Mouse (Mus musculus): Measurements from ENCODE around the gene Hoxc9. TPM values are rescaled to one million over a fixed set of nuclear protein-coding genes. Genes with fewer than 3 reads are reported as not detected.

Gene Hoxc9
- polyA plus RNA-seq, 1 experiment from 2014 or later: not detected

DNA sequence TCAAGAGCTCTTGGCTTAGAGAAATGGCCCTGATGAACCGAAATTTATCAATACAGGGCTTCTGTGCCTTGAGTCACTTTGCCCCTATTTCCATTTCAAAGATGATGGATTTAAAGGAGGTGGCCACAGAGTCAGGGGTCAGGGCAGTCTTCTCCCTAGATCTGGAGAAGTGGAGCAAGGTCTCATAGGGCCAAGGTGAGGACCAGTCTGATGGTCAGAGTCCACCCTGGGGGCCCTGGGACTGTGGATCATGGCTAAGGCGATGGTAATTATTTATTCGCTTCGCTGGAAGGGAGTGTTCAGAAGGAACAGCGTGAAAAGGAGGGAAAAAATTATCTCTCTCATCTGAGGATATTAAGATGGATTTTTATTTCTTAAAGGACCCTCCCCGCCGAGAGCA lies 1.2 kb upstream of the Hoxc9 start:
- Histone ChIP-seq H3K9me3 (ENCODE audit: control insufficient read depth, low read length) (no peaks in the 10 kb centered on the region), H3K4me3 (ENCODE audit: control insufficient read depth in 1 of 2, insufficient read depth in 1 of 2, low read depth in 1 of 2, low read length in 2 of 2) (no peak overlapping the region), H3K4me2 (ENCODE audit: low read length) (no peak overlapping the region), H3K27me3 (ENCODE audit: control insufficient read depth, insufficient read depth, low read length) (peaks cover 100% of the 10 kb centered on the region), H3K27ac (replicated peaks in 1 of 2; ENCODE audit: control insufficient read depth in 1 of 2, insufficient read depth in 1 of 2, low read depth in 2 of 2, low read length in 2 of 2) (no peak overlapping the region), H3K9ac (ENCODE audit: low read length) (no peak overlapping the region), H3K4me1 (ENCODE audit: control insufficient read depth in 2 of 2, insufficient read depth in 2 of 2, low read length in 2 of 2) (no peaks in the 10 kb centered on the region; a peak in 1 of 4 replicates), H3K36me3 (ENCODE audit: control insufficient read depth, insufficient read depth, low read length) (no peaks in the 10 kb centered on the region)
- WGBS: 4% methylated on average over 7 of the region's 7 CpGs
- no peak for ATAC-seq (ENCODE audit: insufficient number of reproducible peaks, insufficient read depth, low FRiP score, low read depth)

DNA sequence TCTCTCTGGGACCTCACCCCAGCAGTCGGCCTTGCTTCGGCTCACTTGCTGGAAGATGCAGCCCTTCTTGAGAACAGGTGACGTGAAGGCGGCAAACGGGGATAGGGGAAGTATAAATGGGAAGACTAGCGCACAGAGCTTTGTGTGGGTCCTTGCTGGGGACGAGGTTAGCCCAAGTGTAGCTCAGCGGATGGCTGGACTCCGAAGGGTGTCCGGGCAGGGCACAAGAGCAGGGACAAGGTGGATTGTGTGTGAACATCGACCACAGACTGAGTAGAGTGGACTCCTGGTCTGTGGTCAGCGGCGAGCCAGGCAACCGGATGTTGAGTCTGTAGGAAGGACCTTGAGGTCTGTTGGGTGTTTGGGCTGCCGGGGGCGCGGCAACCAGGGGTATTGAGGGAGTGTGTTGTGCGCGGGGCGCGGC lies 539 bp upstream of the Hoxc9 start:
- WGBS: 2% methylated on average over 21 of the region's 21 CpGs
- Histone ChIP-seq H3K36me3 (ENCODE audit: control insufficient read depth, insufficient read depth, low read length) (no peaks in the 10 kb centered on the region), H3K27ac (replicated peaks in 1 of 2; ENCODE audit: control insufficient read depth in 1 of 2, insufficient read depth in 1 of 2, low read depth in 2 of 2, low read length in 2 of 2) (no peak overlapping the region), H3K4me1 (ENCODE audit: control insufficient read depth in 2 of 2, insufficient read depth in 2 of 2, low read length in 2 of 2) (no peaks in the 10 kb centered on the region; a peak in 1 of 4 replicates), H3K9ac (ENCODE audit: low read length) (no peak overlapping the region), H3K4me3 (ENCODE audit: control insufficient read depth in 1 of 2, insufficient read depth in 1 of 2, low read depth in 1 of 2, low read length in 2 of 2) (no peak overlapping the region), H3K9me3 (ENCODE audit: control insufficient read depth, low read length) (no peaks in the 10 kb centered on the region), H3K4me2 (ENCODE audit: low read length) (no peak overlapping the region), H3K27me3 (ENCODE audit: control insufficient read depth, insufficient read depth, low read length) (peaks cover 100% of the 10 kb centered on the region)
- no peak for ATAC-seq (ENCODE audit: insufficient number of reproducible peaks, insufficient read depth, low FRiP score, low read depth)

DNA sequence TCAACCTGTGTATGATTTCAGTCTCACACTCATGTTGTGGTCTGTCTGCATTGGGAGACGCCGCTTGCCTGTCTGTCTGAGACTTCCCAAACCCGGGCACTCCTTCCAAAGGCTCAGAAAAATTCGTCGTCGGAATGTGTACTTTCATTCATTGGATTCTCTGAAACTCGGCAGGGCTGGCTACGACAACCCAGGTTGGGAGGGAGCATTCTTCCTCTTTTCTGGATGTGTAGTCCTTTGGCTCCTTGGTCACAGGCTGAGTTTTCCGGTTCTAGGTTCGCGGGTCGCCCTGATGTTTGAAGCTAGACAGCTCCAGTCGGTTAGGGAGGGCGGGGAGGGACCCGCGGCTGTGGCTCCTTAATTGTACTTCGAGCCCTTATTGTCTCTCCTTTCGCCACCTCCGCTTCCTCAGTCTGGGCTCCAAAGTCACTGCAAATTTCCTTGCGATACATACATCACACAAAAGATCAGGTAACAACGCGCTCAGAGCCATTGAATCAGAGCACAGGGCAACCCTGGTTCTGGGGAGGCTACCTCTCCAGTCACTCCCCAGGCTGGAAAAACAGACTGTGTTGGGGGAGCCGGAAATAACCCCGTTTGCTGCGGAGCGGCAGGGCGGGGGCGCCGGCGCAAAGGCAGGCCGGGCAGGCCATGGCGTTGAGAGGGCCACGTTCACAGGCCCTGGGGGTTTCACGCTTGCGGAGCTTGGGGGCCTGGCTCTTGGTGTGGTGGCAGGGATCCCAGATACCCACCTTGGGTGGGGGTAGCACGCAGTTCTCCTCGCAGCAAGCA lies 588 bp downstream of the Hoxc9 start:
- peak overlapping the region; percentile 43 for H3K4me2 ChIP-seq (ENCODE audit: low read length)
- H3K4me1 ChIP-seq (ENCODE audit: control insufficient read depth in 2 of 2, insufficient read depth in 2 of 2, low read length in 2 of 2): peaks cover 0 to 4% of the 10 kb centered on the region in 2 experiments; a peak in 2 of 4 replicates
- no peaks in the 10 kb centered on the region for H3K9me3 ChIP-seq (ENCODE audit: control insufficient read depth, low read length)
- H3K4me3 ChIP-seq (ENCODE audit: control insufficient read depth in 1 of 2, insufficient read depth in 1 of 2, low read depth in 1 of 2, low read length in 2 of 2): peak overlapping the region in 1 of 2 experiments; percentile 28; a peak in 2 of 4 replicates
- WGBS: 1% methylated on average over 37 of the region's 37 CpGs
- no peak overlapping the region for H3K27ac ChIP-seq (replicated peaks in 1 of 2; ENCODE audit: control insufficient read depth in 1 of 2, insufficient read depth in 1 of 2, low read depth in 2 of 2, low read length in 2 of 2)
- H3K36me3 ChIP-seq (ENCODE audit: control insufficient read depth, insufficient read depth, low read length): no peaks in the 10 kb centered on the region
- ATAC-seq (ENCODE audit: insufficient number of reproducible peaks, insufficient read depth, low FRiP score, low read depth): no peak
- peaks cover 100% of the 10 kb centered on the region for H3K27me3 ChIP-seq (ENCODE audit: control insufficient read depth, insufficient read depth, low read length)
- H3K9ac ChIP-seq (ENCODE audit: low read length): no peak overlapping the region

DNA sequence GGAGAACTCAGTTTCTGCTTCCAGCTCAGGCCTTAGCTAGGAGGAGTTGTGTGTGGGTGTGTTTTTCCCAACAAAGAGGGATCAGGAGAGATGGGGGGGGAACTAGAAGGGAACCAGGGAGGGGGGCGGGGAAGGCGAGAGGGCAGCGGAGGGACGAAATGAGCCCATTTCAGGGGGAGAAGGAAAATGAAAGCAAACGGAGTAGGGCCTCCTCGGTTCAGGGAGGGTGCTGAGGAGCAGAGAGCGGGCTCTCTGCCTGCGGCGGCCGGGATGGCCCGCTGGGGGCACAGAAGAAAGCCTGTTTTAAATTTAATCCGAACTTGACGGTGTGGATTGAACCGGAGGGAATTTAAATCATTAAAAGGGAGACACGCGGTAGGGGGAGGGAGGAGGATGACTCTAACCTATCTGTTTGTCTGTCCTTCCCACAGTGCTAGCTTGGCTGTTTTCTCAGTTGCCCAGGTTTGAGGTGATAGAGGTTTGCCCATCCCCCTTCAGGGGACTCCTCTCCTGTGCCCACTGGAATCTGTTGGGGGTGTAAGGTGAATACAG lies 1.3 kb downstream of the Hoxc9 start:
- WGBS: 3% methylated on average over 16 of the region's 16 CpGs
- H3K9me3 ChIP-seq (ENCODE audit: control insufficient read depth, low read length): no peaks in the 10 kb centered on the region
- H3K27ac ChIP-seq (replicated peaks in 1 of 2; ENCODE audit: control insufficient read depth in 1 of 2, insufficient read depth in 1 of 2, low read depth in 2 of 2, low read length in 2 of 2): no peak overlapping the region
- no peak for ATAC-seq (ENCODE audit: insufficient number of reproducible peaks, insufficient read depth, low FRiP score, low read depth)
- no peak overlapping the region for H3K9ac ChIP-seq (ENCODE audit: low read length)
- H3K27me3 ChIP-seq (ENCODE audit: control insufficient read depth, insufficient read depth, low read length): peaks cover 100% of the 10 kb centered on the region
- H3K4me2 ChIP-seq (ENCODE audit: low read length): peak overlapping the region; percentile 43
- H3K4me1 ChIP-seq (ENCODE audit: control insufficient read depth in 2 of 2, insufficient read depth in 2 of 2, low read length in 2 of 2): peaks cover 0 to 6% of the 10 kb centered on the region in 2 experiments; a peak in 2 of 4 replicates
- no peaks in the 10 kb centered on the region for H3K36me3 ChIP-seq (ENCODE audit: control insufficient read depth, insufficient read depth, low read length)
- H3K4me3 ChIP-seq (ENCODE audit: control insufficient read depth in 1 of 2, insufficient read depth in 1 of 2, low read depth in 1 of 2, low read length in 2 of 2): peak overlapping the region in 1 of 2 experiments; percentile 28; a peak in 2 of 4 replicates

DNA sequence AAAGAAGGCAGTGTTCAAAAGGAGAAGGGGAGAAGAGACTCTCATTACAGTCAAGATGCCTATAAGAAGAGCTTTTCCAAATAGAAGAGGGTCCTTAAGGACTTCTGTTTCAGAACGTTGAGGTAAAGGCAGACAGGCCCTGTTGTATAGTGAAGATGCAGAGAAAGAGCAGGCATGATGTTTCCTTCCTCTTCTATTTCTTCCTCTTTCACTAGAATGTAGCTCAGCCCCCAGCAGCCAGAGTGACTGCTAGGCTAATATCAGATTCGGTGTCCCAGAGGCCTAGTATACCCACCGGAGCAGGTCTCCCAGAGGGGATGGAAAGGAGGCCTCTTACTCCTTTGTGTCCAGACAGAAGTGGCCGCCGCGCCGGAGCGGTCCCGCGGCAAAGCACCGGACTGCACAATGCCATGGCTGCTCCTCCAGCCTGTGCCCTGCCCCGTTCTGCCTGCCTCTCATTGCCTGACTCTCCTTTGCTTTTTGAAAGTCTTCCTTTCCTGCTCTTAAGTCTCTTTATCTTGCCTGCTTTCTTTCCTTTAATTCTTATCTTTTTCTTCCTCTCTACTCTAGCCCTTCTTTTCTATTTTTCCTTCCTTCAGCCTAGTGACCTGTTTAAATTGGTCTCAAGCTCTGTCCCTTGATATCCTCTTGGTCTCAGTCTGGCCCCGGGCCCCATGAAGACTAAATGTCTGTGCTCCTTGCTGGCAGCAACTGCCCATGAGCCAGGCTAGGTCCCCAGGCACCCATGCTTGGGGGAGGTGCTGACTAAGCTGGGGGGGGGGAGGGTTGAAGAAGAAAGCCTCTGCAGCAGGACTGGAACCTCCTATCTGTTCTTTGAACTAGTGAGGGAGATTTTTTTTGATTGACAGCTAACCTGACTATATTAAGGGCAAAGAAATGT lies 2.6 kb downstream of the Hoxc9 start:
- H3K4me3 ChIP-seq (ENCODE audit: control insufficient read depth in 1 of 2, insufficient read depth in 1 of 2, low read depth in 1 of 2, low read length in 2 of 2): no peak overlapping the region
- no peak overlapping the region for H3K4me2 ChIP-seq (ENCODE audit: low read length)
- H3K27me3 ChIP-seq (ENCODE audit: control insufficient read depth, insufficient read depth, low read length): peaks cover 100% of the 10 kb centered on the region
- ATAC-seq (ENCODE audit: insufficient number of reproducible peaks, insufficient read depth, low FRiP score, low read depth): no peak
- H3K36me3 ChIP-seq (ENCODE audit: control insufficient read depth, insufficient read depth, low read length): no peaks in the 10 kb centered on the region
- no peak overlapping the region for H3K9ac ChIP-seq (ENCODE audit: low read length)
- H3K27ac ChIP-seq (replicated peaks in 1 of 2; ENCODE audit: control insufficient read depth in 1 of 2, insufficient read depth in 1 of 2, low read depth in 2 of 2, low read length in 2 of 2): no peak overlapping the region
- 2% methylated on average over 13 of the region's 13 CpGs for WGBS
- H3K9me3 ChIP-seq (ENCODE audit: control insufficient read depth, low read length): no peaks in the 10 kb centered on the region
- peaks cover 0 to 6% of the 10 kb centered on the region in 2 experiments; a peak in 2 of 4 replicates for H3K4me1 ChIP-seq (ENCODE audit: control insufficient read depth in 2 of 2, insufficient read depth in 2 of 2, low read length in 2 of 2)

DNA sequence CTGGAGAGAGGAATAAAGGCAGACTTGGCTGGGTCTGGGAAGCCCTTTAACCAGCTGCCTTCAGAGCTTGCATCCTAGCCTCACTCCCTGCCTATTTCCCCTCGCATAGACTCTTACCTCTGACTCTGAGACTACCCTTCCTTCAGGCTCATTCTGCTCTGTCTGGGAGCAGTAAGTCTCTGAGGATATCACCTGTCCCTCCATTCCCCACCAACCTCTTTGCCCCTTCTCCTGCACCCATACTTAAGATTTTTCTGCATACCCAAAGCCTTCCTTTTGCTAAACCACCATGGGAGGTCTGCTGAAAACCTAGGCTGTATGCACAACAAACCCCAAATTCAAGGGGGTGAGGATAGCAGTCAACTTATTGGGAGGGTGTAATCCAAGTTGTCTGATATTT lies 3.7 kb downstream of the Hoxc9 start:
- Histone ChIP-seq H3K4me3 (ENCODE audit: control insufficient read depth in 1 of 2, insufficient read depth in 1 of 2, low read depth in 1 of 2, low read length in 2 of 2) (no peak overlapping the region), H3K36me3 (ENCODE audit: control insufficient read depth, insufficient read depth, low read length) (no peaks in the 10 kb centered on the region), H3K4me1 (ENCODE audit: control insufficient read depth in 2 of 2, insufficient read depth in 2 of 2, low read length in 2 of 2) (peaks cover 0 to 6% of the 10 kb centered on the region in 2 experiments; a peak in 2 of 4 replicates), H3K9ac (ENCODE audit: low read length) (no peak overlapping the region), H3K27me3 (ENCODE audit: control insufficient read depth, insufficient read depth, low read length) (peaks cover 100% of the 10 kb centered on the region), H3K9me3 (ENCODE audit: control insufficient read depth, low read length) (no peaks in the 10 kb centered on the region), H3K4me2 (ENCODE audit: low read length) (no peak overlapping the region), H3K27ac (replicated peaks in 1 of 2; ENCODE audit: control insufficient read depth in 1 of 2, insufficient read depth in 1 of 2, low read depth in 2 of 2, low read length in 2 of 2) (no peak overlapping the region)
- ATAC-seq (ENCODE audit: insufficient number of reproducible peaks, insufficient read depth, low FRiP score, low read depth): no peak
- 0% methylated on average over 1 of the region's 1 CpGs for WGBS

DNA sequence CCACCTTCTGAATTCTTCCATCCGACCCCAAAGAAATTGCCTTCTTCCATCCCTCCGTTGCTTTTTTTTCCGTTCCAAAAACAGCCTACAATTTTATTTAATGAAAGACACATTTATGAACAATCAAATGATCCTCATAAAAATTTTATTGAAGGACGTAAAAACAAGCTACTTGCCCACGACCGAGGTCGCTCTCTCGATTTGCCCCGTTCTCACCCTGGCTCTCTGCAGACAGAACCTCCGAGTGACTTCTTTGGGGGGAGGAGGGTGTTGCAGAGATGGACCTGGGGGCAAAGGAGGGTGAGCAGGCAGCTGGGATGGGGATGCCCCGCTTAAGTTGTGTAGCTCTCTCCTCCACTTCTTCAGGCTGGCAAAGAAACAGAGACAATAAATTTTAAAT lies 4.1 kb downstream of the Hoxc9 start:
- Histone ChIP-seq H3K27ac (replicated peaks in 1 of 2; ENCODE audit: control insufficient read depth in 1 of 2, insufficient read depth in 1 of 2, low read depth in 2 of 2, low read length in 2 of 2) (no peak overlapping the region), H3K4me3 (ENCODE audit: control insufficient read depth in 1 of 2, insufficient read depth in 1 of 2, low read depth in 1 of 2, low read length in 2 of 2) (no peak overlapping the region), H3K36me3 (ENCODE audit: control insufficient read depth, insufficient read depth, low read length) (no peaks in the 10 kb centered on the region), H3K9ac (ENCODE audit: low read length) (no peak overlapping the region), H3K27me3 (ENCODE audit: control insufficient read depth, insufficient read depth, low read length) (peaks cover 100% of the 10 kb centered on the region), H3K4me1 (ENCODE audit: control insufficient read depth in 2 of 2, insufficient read depth in 2 of 2, low read length in 2 of 2) (peaks cover 0 to 6% of the 10 kb centered on the region in 2 experiments; a peak in 2 of 4 replicates), H3K9me3 (ENCODE audit: control insufficient read depth, low read length) (no peaks in the 10 kb centered on the region), H3K4me2 (ENCODE audit: low read length) (no peak overlapping the region)
- ATAC-seq (ENCODE audit: insufficient number of reproducible peaks, insufficient read depth, low FRiP score, low read depth): no peak
- WGBS: 5% methylated on average over 11 of the region's 11 CpGs

Measured in heart, embryonic 14.5 days (tissue).